Mouse (Mus musculus) MEL (cell line): ENCODE measurements around the gene Cdk2ap2. TPM values are rescaled to one million over a fixed set of nuclear protein-coding genes. Genes with fewer than 3 reads are reported as not detected.
A peak's percentile ranks its signal among the peaks of the same experiment; 100 is the strongest.

ENCODE experiments used
- DNase-seq: peaks from one replicate; pipeline ENCODE4 v3.0.0; 2011; ENCODE audit warnings: low read depth, low spot score
- H3K27ac ChIP-seq: 2 replicates; pipeline ENCODE4 v1.5.1; 2012; ENCODE audit warnings: low read depth, mild to moderate bottlenecking, control low read depth, low read length, moderate library complexity; ENCODE audit not compliant: control insufficient read depth
- H3K27me3 ChIP-seq, 2 experiments: fragments of 150-350 bp in 1 of 2; sonication (generic) in 1 of 2; 2 replicates each; pipeline ENCODE4 v1.6.1; 2012; ENCODE audit warnings: low read length in 2 of 2, mild to moderate bottlenecking in 2 of 2, improper control_type of control experiment in 1 of 2, moderate library complexity in 1 of 2; ENCODE audit not compliant: insufficient read depth in 2 of 2, control insufficient read depth in 1 of 2
- H3K36me3 ChIP-seq, 2 experiments: 2 replicates each; pipeline ENCODE4 v1.6.1; 2012 to 2014; ENCODE audit warnings: low read length in 2 of 2, improper control_type of control experiment in 1 of 2, inconsistent platforms in 1 of 2, mild to moderate bottlenecking in 1 of 2; ENCODE audit not compliant: insufficient read depth in 2 of 2, control insufficient read depth in 1 of 2
- H3K4me1 ChIP-seq, 2 experiments: fragments of 150-350 bp in 1 of 2; sonication (generic) in 1 of 2; 2 replicates each; pipeline ENCODE4 v1.6.1; 2012; ENCODE audit warnings: low read length in 2 of 2, improper control_type of control experiment in 1 of 2, mild to moderate bottlenecking in 1 of 2; ENCODE audit not compliant: insufficient read depth in 2 of 2, control insufficient read depth in 1 of 2
- H3K4me3 ChIP-seq, 2 experiments: fragments of 150-350 bp in 1 of 2; sonication (generic) in 1 of 2; 2 replicates each; pipeline ENCODE4 v1.5.1; 2012; ENCODE audit warnings: low read depth in 2 of 2, low read length in 2 of 2, mild to moderate bottlenecking in 2 of 2, moderate library complexity in 2 of 2, control low read depth in 1 of 2, improper control_type of control experiment in 1 of 2; ENCODE audit not compliant: control insufficient read depth in 1 of 2, insufficient read depth in 1 of 2
- H3K79me2 ChIP-seq: 2 replicates; pipeline ENCODE4 v1.6.1; 2012; ENCODE audit warnings: mild to moderate bottlenecking, low read length, moderate library complexity; ENCODE audit not compliant: control insufficient read depth, poor library complexity, insufficient read depth
- H3K9ac ChIP-seq: 2 replicates; pipeline ENCODE4 v1.6.1; 2012; ENCODE audit warnings: low read depth, mild to moderate bottlenecking, control low read depth, low read length, moderate library complexity; ENCODE audit not compliant: control insufficient read depth, poor library complexity, severe bottlenecking
- H3K9me3 ChIP-seq: fragments of 150-350 bp; sonication (generic); replicated peaks from 2 replicates; pipeline ENCODE4 v1.6.1; 2012; ENCODE audit warnings: mild to moderate bottlenecking, low read length, improper control_type of control experiment, moderate library complexity; ENCODE audit not compliant: insufficient read depth
- CTCF ChIP-seq, 3 experiments: IDR thresholded peaks in 2 of 3; conservative IDR thresholded peaks in 1 of 3; 2 replicates each; pipeline ENCODE4 v1.5.1; 2011 to 2012; ENCODE audit warnings: low read length in 3 of 3, low read depth in 2 of 3, mild to moderate bottlenecking in 2 of 3, improper control_type of control experiment in 1 of 3, inconsistent platforms in 1 of 3, mixed read lengths in 1 of 3, moderate library complexity in 1 of 3; ENCODE audit not compliant: control insufficient read depth in 1 of 3, insufficient read depth in 1 of 3, poor library complexity in 1 of 3, severe bottlenecking in 1 of 3
- ELF1 ChIP-seq: IDR thresholded peaks from 2 replicates; pipeline ENCODE4 v1.6.1; 2014; ENCODE audit warnings: low read depth, mild to moderate bottlenecking, inconsistent platforms, low read length, improper control_type of control experiment, moderate library complexity
- EP300 ChIP-seq, 2 experiments: IDR thresholded peaks; 2 replicates each; pipeline ENCODE4 v1.6.1; 2011; ENCODE audit warnings: improper control_type of control experiment in 2 of 2, low read length in 2 of 2, low read depth in 1 of 2, mild to moderate bottlenecking in 1 of 2
- GATA1 ChIP-seq: IDR thresholded peaks from 2 replicates; pipeline ENCODE4 v1.6.1; 2011; ENCODE audit warnings: low read depth, low read length, improper control_type of control experiment
- MAX ChIP-seq: IDR thresholded peaks from 2 replicates; pipeline ENCODE4 v1.6.1; 2011; ENCODE audit warnings: low read length, improper control_type of control experiment
- MAZ ChIP-seq: IDR thresholded peaks from 2 replicates; pipeline ENCODE4 v1.6.1; 2012; ENCODE audit warnings: low read depth, mild to moderate bottlenecking, inconsistent platforms, low read length, improper control_type of control experiment
- MEF2A ChIP-seq: IDR thresholded peaks from 2 replicates; pipeline ENCODE4 v1.6.1; 2014; ENCODE audit warnings: low read depth, mild to moderate bottlenecking, inconsistent platforms, low read length, improper control_type of control experiment; ENCODE audit not compliant: poor library complexity, insufficient replicate concordance, severe bottlenecking; ENCODE audit errors: extremely low read depth
- MYC ChIP-seq: IDR thresholded peaks from 2 replicates; pipeline ENCODE4 v1.6.1; 2011; ENCODE audit warnings: low read depth, mild to moderate bottlenecking, low read length, improper control_type of control experiment, moderate library complexity
- RAD21 ChIP-seq: IDR thresholded peaks from 2 replicates; pipeline ENCODE4 v1.6.1; 2011; ENCODE audit warnings: mild to moderate bottlenecking, low read depth, low read length, improper control_type of control experiment
- RCOR1 ChIP-seq: IDR thresholded peaks from 2 replicates; pipeline ENCODE4 v1.6.1; 2012; ENCODE audit warnings: low read depth, mild to moderate bottlenecking, inconsistent platforms, low read length, improper control_type of control experiment
- TCF12 ChIP-seq: IDR thresholded peaks from 2 replicates; pipeline ENCODE4 v1.6.1; 2014; ENCODE audit warnings: low read depth, mild to moderate bottlenecking, inconsistent platforms, low read length, improper control_type of control experiment, moderate library complexity
- UBTF ChIP-seq: IDR thresholded peaks from 2 replicates; pipeline ENCODE4 v1.6.1; 2012; ENCODE audit warnings: low read depth, mild to moderate bottlenecking, inconsistent platforms, low read length, improper control_type of control experiment, moderate library complexity, borderline replicate concordance; ENCODE audit not compliant: insufficient read depth
- ZNF384 ChIP-seq: IDR thresholded peaks from 2 replicates; pipeline ENCODE4 v1.6.1; 2012; ENCODE audit warnings: low read depth, mild to moderate bottlenecking, inconsistent platforms, low read length, improper control_type of control experiment
- polyA plus RNA-seq, 2 experiments: library from polyadenylated mRNA; stranded (reverse) in 1 of 2; unstranded in 1 of 2; fragments of >175 nt in 1 of 2; fragments of >200 nt in 1 of 2; gene quantifications; 2 replicates each; pipeline versions ENCODE4 v1.2.1 to v1.2.4; 2012; ENCODE audit warnings: low replicate concordance in 2 of 2, low read depth in 1 of 2; ENCODE audit not compliant: insufficient read length in 2 of 2, insufficient read depth in 1 of 2, missing spikeins in 1 of 2
- total RNA-seq: library from RNA; depleted of rRNA; stranded (reverse); fragments of 300-350 nt; gene quantifications from 2 replicates; pipeline ENCODE4 v1.2.3, GENCODE M21; 2012

The Cdk2ap2 gene
- total and polyA plus RNA-seq, 3 experiments = 53.5 to 97.6 TPM; not detected in 1

DNA sequence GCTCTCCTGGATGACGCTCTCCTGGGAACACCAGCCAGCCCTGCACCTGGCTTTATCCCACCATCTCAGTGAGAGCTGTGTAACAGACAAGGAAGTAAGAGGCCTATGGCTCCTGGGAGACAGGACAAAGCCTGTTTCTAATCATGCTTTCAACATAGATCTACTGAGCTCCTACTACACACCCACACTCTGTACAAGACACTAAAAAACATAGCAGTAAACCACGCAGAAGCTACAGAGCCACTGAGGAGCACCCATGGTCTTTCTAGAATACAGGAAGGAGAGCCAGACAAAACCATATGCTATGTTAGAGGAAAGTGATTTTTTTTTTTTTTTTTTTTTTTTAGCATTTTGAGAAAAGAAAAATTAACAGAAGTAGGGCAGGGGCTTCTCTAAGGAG, 21.4 kb downstream of the Cdk2ap2 start:
- H3K36me3 ChIP-seq = peaks cover 2 to 31% of the 10 kb centered on the region in 2 experiments; a peak in 3 of 4 replicates
- no peak for DNase-seq
- TF ChIP-seq ELF1 (no peak), ZNF384 (0 out of 2 replicates have a peak, but pooled peaks have one; percentile 21)
- no peaks in the 10 kb centered on the region for H3K9me3 ChIP-seq
- H3K27ac ChIP-seq = no peak overlapping the region
- peaks cover 21 to 28% of the 10 kb centered on the region in 2 experiments for H3K4me1 ChIP-seq
- H3K79me2 ChIP-seq = peaks cover 4% of the 10 kb centered on the region
- no peak overlapping the region for H3K4me3 ChIP-seq
- no peak overlapping the region for H3K9ac ChIP-seq
- no peaks in the 10 kb centered on the region for H3K27me3 ChIP-seq

DNA sequence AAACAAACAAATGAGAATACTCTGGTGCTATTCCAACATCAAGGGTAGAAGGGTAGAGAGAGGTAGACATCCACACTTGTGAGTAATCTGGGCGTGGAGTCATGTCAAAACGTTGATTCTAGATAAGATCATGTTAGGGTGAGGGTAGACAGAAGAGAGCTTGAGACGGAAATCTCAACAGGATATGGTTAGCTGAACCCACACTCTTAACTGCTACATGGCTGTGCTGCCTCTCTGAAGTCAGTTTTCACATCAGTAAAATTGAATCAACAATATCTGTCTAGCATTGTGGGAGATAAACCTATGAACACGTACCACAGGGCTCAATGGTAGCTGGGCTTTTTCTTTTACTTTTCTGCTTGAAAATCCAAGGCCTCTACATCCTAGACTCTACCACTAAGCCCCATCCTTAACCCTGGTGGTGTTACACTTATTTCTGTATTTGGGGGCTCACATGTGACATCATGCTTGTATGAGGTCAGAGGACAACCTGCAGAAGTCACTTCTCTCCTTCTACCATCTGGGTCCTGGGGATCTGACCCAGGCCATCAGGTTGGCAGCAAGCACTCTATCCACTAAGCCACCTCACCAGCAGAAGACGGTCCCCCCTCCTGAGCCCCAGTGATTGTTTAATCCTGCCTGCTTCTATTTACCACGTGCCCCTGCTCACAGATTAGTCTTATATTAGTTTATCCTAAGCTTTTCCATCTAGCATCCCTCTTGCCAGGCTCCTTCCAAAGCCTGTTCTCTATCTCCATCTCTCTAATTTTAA, 22.9 kb downstream of the Cdk2ap2 start:
- no peak overlapping the region for H3K4me3 ChIP-seq
- TF ChIP-seq GATA1 (0 out of 2 replicates have a peak, but pooled peaks have one; percentile 16), RCOR1 (0 out of 2 replicates have a peak, but pooled peaks have one; percentile 15), MAZ (no peak), MAX (no peak)
- peaks cover under 1 to 34% of the 10 kb centered on the region in 2 experiments; a peak in 2 of 4 replicates for H3K36me3 ChIP-seq
- H3K27me3 ChIP-seq = no peaks in the 10 kb centered on the region
- H3K9me3 ChIP-seq = no peaks in the 10 kb centered on the region
- DNase-seq = no peak
- no peak overlapping the region for H3K27ac ChIP-seq
- H3K4me1 ChIP-seq = peaks cover 25% of the 10 kb centered on the region in 2 experiments
- H3K79me2 ChIP-seq = peaks cover 2% of the 10 kb centered on the region; the same call in 1 of the 2 replicates
- no peak overlapping the region for H3K9ac ChIP-seq

GRCm38 (mm10) chr19:4120496-4120895, 23.5 kb downstream of the Cdk2ap2 start:
- Histone ChIP-seq H3K27ac (no peak overlapping the region), H3K9ac (no peak overlapping the region)
- DNase-seq = no peak

More at GRCm38 (mm10) chr19:4120496-4120895, 23.5 kb downstream of the Cdk2ap2 start:
- no peaks in the 10 kb centered on the region for H3K27me3 ChIP-seq
- H3K4me1 ChIP-seq = peaks cover 25 to 27% of the 10 kb centered on the region in 2 experiments
- TF ChIP-seq TCF12 (no peak), RAD21 (no peak), MEF2A (no peak), CTCF (IDR thresholded peaks at IDR 0.05 in 2 of 3, conservative IDR thresholded peaks at IDR 0.05 in 1 of 3; ENCODE audit: control insufficient read depth in 1 of 3, insufficient read depth in 1 of 3, low read depth in 2 of 3, low read length in 3 of 3, poor library complexity in 1 of 3, severe bottlenecking in 1 of 3) (no peak), GATA1 (no peak), MYC (no peak), UBTF (no peak), EP300 (IDR thresholded peaks at IDR 0.05; ENCODE audit: low read depth in 1 of 2, low read length in 2 of 2) (no peak)
- H3K9me3 ChIP-seq = no peaks in the 10 kb centered on the region
- H3K79me2 ChIP-seq = peaks cover 2% of the 10 kb centered on the region; the same call in 1 of the 2 replicates
- no peak overlapping the region for H3K4me3 ChIP-seq
- H3K36me3 ChIP-seq = peaks cover 0 to 38% of the 10 kb centered on the region in 2 experiments; a peak in 2 of 4 replicates
